Mouse (Mus musculus) G1E (cell line): Measurements from ENCODE around the gene Tnpo1.

Experiments
- CTCF ChIP-seq: IDR thresholded peaks from 2 replicates; pipeline ENCODE4 v1.5.1; 2012; ENCODE audit warnings: low read depth, low read length, inconsistent platforms, mixed read lengths
- GATA1 ChIP-seq: IDR thresholded peaks from 2 replicates; pipeline ENCODE4 v1.6.1; 2012; ENCODE audit warnings: borderline replicate concordance, low read length, inconsistent platforms, mixed read lengths

- TF ChIP-seq CTCF = no peak
- TF ChIP-seq GATA1 = no peak
These were observed 3.4 kb downstream of the Tnpo1 start for GRCm38 (mm10) chr13:98922806-98923205.
